Mouse (Mus musculus): ENCODE results near the gene Spag7.

DNA sequence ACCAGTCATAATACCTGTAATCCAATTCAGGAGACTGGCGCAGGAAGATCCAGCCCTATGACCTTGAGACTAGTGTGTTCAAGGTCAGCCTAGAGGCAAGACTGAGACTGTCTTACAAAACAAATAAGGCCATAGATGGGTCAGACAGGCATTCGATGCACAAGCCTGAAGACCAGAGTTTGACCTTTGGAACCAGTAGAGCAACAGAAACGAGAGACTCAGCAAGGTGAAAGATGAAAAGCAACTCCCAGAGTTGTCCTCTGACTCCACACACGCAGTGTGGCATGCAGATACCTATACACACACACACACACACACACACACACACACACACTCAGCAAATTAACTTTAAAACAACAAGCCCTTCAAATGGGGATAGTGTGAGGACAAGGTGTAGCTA is 42.3 kb downstream of the Spag7 start:
- TF ChIP-seq CTCF (IDR thresholded peaks at IDR 0.05; ENCODE audit: insufficient read depth, low read depth, low read length) (no peak), POLR2A (IDR thresholded peaks at IDR 0.05; ENCODE audit: insufficient read depth, low read depth, low read length) (no peak)
